Mouse (Mus musculus): ENCODE results near the gene Olfr1392. TPM values are rescaled to one million over a fixed set of nuclear protein-coding genes. Genes with fewer than 3 reads are reported as not detected.
"Not testable (repeated sequence)": the region's sequence is repeated elsewhere in the genome, so short reads cannot be mapped to it uniquely, and the experiment has no call there.

Olfr1392 gene
- polyA plus RNA-seq, 1 experiment from 2014 or later, result not detected

DNA sequence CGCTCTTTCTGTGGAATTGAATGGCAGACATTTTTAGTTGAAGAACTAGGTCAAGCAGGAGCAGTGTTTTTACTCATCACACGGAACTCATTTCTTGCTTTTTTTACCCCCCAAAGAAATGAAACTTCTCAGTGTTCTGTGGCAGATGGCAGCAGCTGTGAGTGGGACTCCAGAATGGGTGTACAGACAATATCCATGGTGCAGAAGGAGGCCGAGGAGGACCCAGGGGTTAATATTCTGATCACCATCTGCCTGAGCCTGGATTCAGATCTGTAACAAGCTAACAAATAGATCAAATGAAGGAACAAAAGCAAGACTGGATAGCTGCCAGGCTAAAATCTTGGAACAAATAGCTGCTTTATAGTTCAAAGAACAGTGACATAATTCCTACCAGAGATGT lies 7.7 kb downstream of the Olfr1392 start:
- WGBS, result 53% methylated on average over 3 of the region's 3 CpGs
- Histone ChIP-seq H3K9ac (ENCODE audit: low read length) (no peak overlapping the region), H3K27me3 (ENCODE audit: control insufficient read depth, insufficient read depth, low read length) (no peaks in the 10 kb centered on the region), H3K9me3 (ENCODE audit: control insufficient read depth, low read length) (no peaks in the 10 kb centered on the region), H3K27ac (replicated peaks) (no peak overlapping the region), H3K36me3 (ENCODE audit: control insufficient read depth, insufficient read depth, low read length) (no peaks in the 10 kb centered on the region), H3K4me1 (replicated peaks; ENCODE audit: control insufficient read depth, insufficient read depth) (no peaks in the 10 kb centered on the region), H3K4me3 (ENCODE audit: low read depth, low read length) (no peak overlapping the region), H3K4me2 (replicated peaks; ENCODE audit: low read depth) (no peak overlapping the region)
- no peak for ATAC-seq (ENCODE audit: low FRiP score, low TSS enrichment)
- no peak for TF ChIP-seq CTCF (IDR thresholded peaks at IDR 0.05; ENCODE audit: low read depth)
- TF ChIP-seq EP300 (optimal IDR thresholded peaks at IDR 0.05), result no peak
- no peak for DNase-seq (ENCODE audit: low spot score)

DNA sequence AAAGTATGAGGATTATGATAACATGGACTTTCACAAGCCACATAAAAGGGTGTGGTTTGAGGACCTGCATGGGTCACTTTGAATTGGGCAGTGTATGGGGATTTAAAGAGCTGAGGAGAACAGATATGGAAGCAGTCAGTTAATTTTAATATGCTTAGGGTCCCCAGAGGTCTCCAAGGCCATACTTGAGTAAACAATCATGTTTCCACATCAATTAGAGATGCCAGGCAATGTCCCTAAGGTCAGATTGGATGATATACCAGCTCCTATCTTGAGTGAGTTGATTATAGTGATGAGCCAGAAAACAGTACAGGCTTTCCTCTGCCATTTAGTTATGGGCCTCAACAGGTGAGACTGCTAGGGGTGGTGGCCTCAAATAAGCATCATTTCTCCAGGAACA lies 19.4 kb downstream of the Olfr1392 start, which contains the start of gene Olfr10:
Olfr10 (plus strand) TSS at position 301 of the 400 bp plus-strand sequence.
- H3K4me1 ChIP-seq (replicated peaks; ENCODE audit: control insufficient read depth, insufficient read depth), result no peaks in the 10 kb centered on the region
- no peaks in the 10 kb centered on the region for H3K27me3 ChIP-seq (ENCODE audit: control insufficient read depth, insufficient read depth, low read length)
- ATAC-seq (ENCODE audit: low FRiP score, low TSS enrichment) (no peak), DNase-seq (ENCODE audit: low spot score) (no peak)
- TF ChIP-seq EP300 (optimal IDR thresholded peaks at IDR 0.05) (no peak), CTCF (IDR thresholded peaks at IDR 0.05; ENCODE audit: low read depth) (no peak)
- no peak within 1 kb of the TSS for H3K27ac ChIP-seq (replicated peaks)
- H3K9me3 ChIP-seq (ENCODE audit: control insufficient read depth, low read length), result no peaks in the 10 kb centered on the region
- H3K36me3 ChIP-seq (ENCODE audit: control insufficient read depth, insufficient read depth, low read length), result no peaks in the 10 kb centered on the region
- H3K4me2 ChIP-seq (replicated peaks; ENCODE audit: low read depth), result no peak within 1 kb of the TSS
- no peak within 1 kb of the TSS for H3K9ac ChIP-seq (ENCODE audit: low read length)
- H3K4me3 ChIP-seq (ENCODE audit: low read depth, low read length), result no peak within 1 kb of the TSS

- WGBS, result 70% methylated on average over 5 of the region's 5 CpGs
- not testable (repeated sequence) for H3K4me3 ChIP-seq (ENCODE audit: low read depth, low read length); DNase-seq (ENCODE audit: low spot score); ATAC-seq (ENCODE audit: low FRiP score, low TSS enrichment); H3K36me3 ChIP-seq (ENCODE audit: control insufficient read depth, insufficient read depth, low read length); H3K9ac ChIP-seq (ENCODE audit: low read length); H3K27ac ChIP-seq (replicated peaks); H3K4me2 ChIP-seq (replicated peaks; ENCODE audit: low read depth); H3K9me3 ChIP-seq (ENCODE audit: control insufficient read depth, low read length); H3K4me1 ChIP-seq (replicated peaks; ENCODE audit: control insufficient read depth, insufficient read depth); H3K27me3 ChIP-seq (ENCODE audit: control insufficient read depth, insufficient read depth, low read length)
Observed at GRCm38 (mm10) chr11:49308547-49308946, 23.5 kb downstream of the Olfr1392 start.

GRCm38 (mm10) chr11:49322442-49322841 lies 37.4 kb downstream of the Olfr1392 start, which contains the start of gene Olfr1391:
Olfr1391 (plus strand) TSS chr11:49322742.
- WGBS, result 74% methylated on average over 2 of the region's 2 CpGs
- TF ChIP-seq CTCF (IDR thresholded peaks at IDR 0.05; ENCODE audit: low read depth), result no peak

DNA sequence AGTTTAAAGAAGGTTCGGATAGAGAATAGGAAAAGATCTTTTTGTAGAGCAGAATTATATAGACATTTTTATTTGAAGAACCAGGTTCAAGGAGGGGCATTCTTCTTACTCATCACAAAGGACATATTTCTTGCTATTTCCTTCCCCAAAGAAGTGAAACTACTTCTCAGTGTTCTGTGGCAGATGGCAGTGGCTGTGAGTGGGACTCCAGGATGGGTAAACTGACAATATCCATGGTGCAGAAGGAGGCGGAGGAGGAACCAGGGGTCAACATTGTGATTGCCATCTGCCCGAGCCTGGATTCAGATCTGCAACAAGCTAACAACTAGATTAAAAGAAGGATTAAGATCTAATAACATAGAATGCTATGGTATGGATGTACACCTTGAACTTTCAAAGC lies 41.6 kb downstream of the Olfr1392 start:
- no peaks in the 10 kb centered on the region for H3K27me3 ChIP-seq (ENCODE audit: control insufficient read depth, insufficient read depth, low read length)
- H3K9me3 ChIP-seq (ENCODE audit: control insufficient read depth, low read length), result no peaks in the 10 kb centered on the region
- no peaks in the 10 kb centered on the region for H3K4me1 ChIP-seq (replicated peaks; ENCODE audit: control insufficient read depth, insufficient read depth)
- ATAC-seq (ENCODE audit: low FRiP score, low TSS enrichment) (no peak), DNase-seq (ENCODE audit: low spot score) (no peak)
- H3K4me2 ChIP-seq (replicated peaks; ENCODE audit: low read depth), result no peak overlapping the region
- no peak overlapping the region for H3K9ac ChIP-seq (ENCODE audit: low read length)
- no peak for TF ChIP-seq EP300 (optimal IDR thresholded peaks at IDR 0.05)
- TF ChIP-seq CTCF (IDR thresholded peaks at IDR 0.05; ENCODE audit: low read depth), result no peak
- 76% methylated on average over 3 of the region's 3 CpGs for WGBS
- H3K4me3 ChIP-seq (ENCODE audit: low read depth, low read length), result no peak overlapping the region
- H3K36me3 ChIP-seq (ENCODE audit: control insufficient read depth, insufficient read depth, low read length), result no peaks in the 10 kb centered on the region
- H3K27ac ChIP-seq (replicated peaks), result no peak overlapping the region

More at GRCm38 (mm10) chr11:49322442-49322841, 37.4 kb downstream of the Olfr1392 start, which contains the start of gene Olfr1391:
- Histone ChIP-seq H3K4me2 (replicated peaks; ENCODE audit: low read depth) (no peak within 1 kb of the TSS), H3K9ac (ENCODE audit: low read length) (no peak within 1 kb of the TSS), H3K27ac (replicated peaks) (no peak within 1 kb of the TSS), H3K4me1 (replicated peaks; ENCODE audit: control insufficient read depth, insufficient read depth) (no peaks in the 10 kb centered on the region), H3K9me3 (ENCODE audit: control insufficient read depth, low read length) (no peaks in the 10 kb centered on the region), H3K36me3 (ENCODE audit: control insufficient read depth, insufficient read depth, low read length) (no peaks in the 10 kb centered on the region), H3K4me3 (ENCODE audit: low read depth, low read length) (no peak within 1 kb of the TSS), H3K27me3 (ENCODE audit: control insufficient read depth, insufficient read depth, low read length) (no peaks in the 10 kb centered on the region)
- no peak for ATAC-seq (ENCODE audit: low FRiP score, low TSS enrichment)
- DNase-seq (ENCODE audit: low spot score), result no peak

DNA sequence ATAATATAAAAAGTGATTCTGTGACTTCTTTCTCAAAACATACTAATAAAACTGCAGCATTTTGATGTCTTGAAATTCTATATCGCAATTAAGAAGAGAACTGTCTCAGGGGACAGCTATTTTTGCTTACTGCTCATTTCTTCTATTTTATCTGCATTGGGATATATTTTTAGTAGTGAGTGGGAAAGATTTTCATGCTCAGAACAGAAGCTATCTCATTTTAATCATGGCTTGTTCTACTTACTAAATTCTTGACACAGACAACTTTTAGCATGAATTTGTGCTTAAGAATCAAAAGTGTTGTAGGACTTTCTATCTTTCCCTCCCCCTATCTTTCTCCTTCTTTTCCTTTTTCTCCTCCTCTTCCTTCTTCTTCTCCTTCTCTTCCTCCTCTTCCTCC lies 44.6 kb downstream of the Olfr1392 start:
- H3K27ac ChIP-seq (replicated peaks), result no peak overlapping the region
- H3K9me3 ChIP-seq (ENCODE audit: control insufficient read depth, low read length), result no peaks in the 10 kb centered on the region
- no peak for DNase-seq (ENCODE audit: low spot score)
- no peak overlapping the region for H3K9ac ChIP-seq (ENCODE audit: low read length)
- H3K36me3 ChIP-seq (ENCODE audit: control insufficient read depth, insufficient read depth, low read length), result no peaks in the 10 kb centered on the region
- no peak overlapping the region for H3K4me2 ChIP-seq (replicated peaks; ENCODE audit: low read depth)
- no peak for TF ChIP-seq EP300 (optimal IDR thresholded peaks at IDR 0.05)
- TF ChIP-seq CTCF (IDR thresholded peaks at IDR 0.05; ENCODE audit: low read depth), result no peak
- H3K4me1 ChIP-seq (replicated peaks; ENCODE audit: control insufficient read depth, insufficient read depth), result no peaks in the 10 kb centered on the region
- no peaks in the 10 kb centered on the region for H3K27me3 ChIP-seq (ENCODE audit: control insufficient read depth, insufficient read depth, low read length)
- H3K4me3 ChIP-seq (ENCODE audit: low read depth, low read length), result no peak overlapping the region
- 53% methylated on average over 1 of the region's 1 CpGs for WGBS
- ATAC-seq (ENCODE audit: low FRiP score, low TSS enrichment), result no peak

Measured in stomach, postnatal 0 days (tissue).